Mouse (Mus musculus) splenic B cell, adult 2 months (primary cell): ENCODE results near the gene Cyb5b.
"Not testable (repeated sequence)": the region's sequence is repeated elsewhere in the genome, so short reads cannot be mapped to it uniquely, and the experiment has no call there.

Experiments
- DNase-seq: peaks from one replicate; pipeline ENCODE4 v3.0.0-alpha.2; 2011; ENCODE audit warnings: low read depth, low spot score
- H3K27me3 ChIP-seq: 2 replicates; pipeline ENCODE4 v1.6.1; 2012; ENCODE audit warnings: mild to moderate bottlenecking, low read length, moderate library complexity, mixed read lengths; ENCODE audit not compliant: control insufficient read depth, poor library complexity, insufficient read depth, severe bottlenecking
- H3K36me3 ChIP-seq: 2 replicates; pipeline ENCODE4 v1.6.1; 2012; ENCODE audit warnings: mild to moderate bottlenecking, low read length, moderate library complexity, mixed read lengths; ENCODE audit not compliant: control insufficient read depth, poor library complexity, insufficient read depth, severe bottlenecking

The Cyb5b gene

GRCm38 (mm10) chr8:107184996-107185395 lies 34.6 kb downstream of the Cyb5b start:
- H3K27me3 ChIP-seq: no peaks in the 10 kb centered on the region
- peaks cover 4% of the 10 kb centered on the region for H3K36me3 ChIP-seq
- DNase-seq: no peak

GRCm38 (mm10) chr8:107186659-107187390 lies 36.4 kb downstream of the Cyb5b start:
- H3K36me3 ChIP-seq: peaks cover 4% of the 10 kb centered on the region
- no peaks in the 10 kb centered on the region for H3K27me3 ChIP-seq
- no peak for DNase-seq

DNA sequence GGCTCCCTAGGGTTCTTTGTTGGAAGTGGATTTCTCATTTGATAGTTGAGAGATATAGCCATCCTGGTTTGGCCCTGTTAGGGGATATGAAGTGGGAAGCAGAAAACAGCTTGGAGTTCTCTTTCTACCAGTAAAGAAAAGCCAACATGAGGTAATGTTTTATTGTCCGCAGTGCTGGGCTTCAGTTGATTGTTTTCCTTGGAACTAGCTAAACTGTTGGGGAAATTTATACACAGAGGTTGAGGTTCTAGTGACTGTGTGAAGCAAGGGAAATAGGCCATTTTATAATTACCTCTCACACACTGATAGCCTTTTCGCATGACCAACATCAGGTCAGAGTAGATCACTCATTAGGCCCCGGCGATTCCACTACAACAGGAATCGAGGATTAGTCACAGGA lies 37.2 kb downstream of the Cyb5b start:
- no peak for DNase-seq
- Histone ChIP-seq H3K27me3 (no peaks in the 10 kb centered on the region), H3K36me3 (peaks cover 4% of the 10 kb centered on the region)

DNA sequence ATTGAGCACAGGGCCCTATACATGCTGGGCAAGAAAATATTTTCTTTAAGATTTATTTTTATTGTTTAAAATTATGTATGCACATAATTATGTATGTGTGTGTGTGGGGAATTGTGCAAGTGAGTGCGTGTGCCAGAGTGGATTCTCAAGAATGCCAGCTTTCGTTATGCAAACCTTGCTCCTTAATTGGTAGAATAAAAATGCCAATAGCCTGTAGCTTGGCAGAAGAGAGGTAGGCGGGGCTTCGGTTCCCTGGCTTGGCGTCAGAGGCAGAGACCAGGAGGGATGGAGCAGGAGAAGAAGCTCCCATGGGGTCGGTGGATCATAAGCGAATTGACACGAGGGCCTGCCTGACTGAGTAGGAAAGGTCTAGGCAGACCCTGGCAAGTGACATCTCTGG lies 42.2 kb downstream of the Cyb5b start:
- Histone ChIP-seq H3K27me3 (no peaks in the 10 kb centered on the region), H3K36me3 (no peaks in the 10 kb centered on the region)
- no peak for DNase-seq

DNA sequence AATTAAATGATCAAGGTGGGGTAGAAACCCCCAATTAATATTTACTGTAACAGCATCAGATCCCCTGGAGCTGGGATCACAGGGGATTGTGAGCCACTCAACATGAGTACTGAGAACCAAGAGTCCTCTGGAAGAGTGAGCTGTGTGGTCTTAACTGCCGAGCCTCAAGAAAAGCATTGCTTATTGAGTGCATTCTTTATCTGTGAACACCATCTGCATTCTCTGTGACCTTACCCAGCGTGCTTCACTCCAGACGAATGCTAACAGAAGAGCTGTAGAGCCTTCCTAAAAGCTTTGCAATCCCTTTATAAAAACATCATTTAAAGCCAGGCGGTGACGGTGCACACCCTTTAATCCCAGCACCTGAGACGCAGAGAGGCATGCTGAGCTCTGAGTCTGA lies 42.9 kb downstream of the Cyb5b start:
- DNase-seq: no peak
- no peaks in the 10 kb centered on the region for H3K36me3 ChIP-seq

DNA sequence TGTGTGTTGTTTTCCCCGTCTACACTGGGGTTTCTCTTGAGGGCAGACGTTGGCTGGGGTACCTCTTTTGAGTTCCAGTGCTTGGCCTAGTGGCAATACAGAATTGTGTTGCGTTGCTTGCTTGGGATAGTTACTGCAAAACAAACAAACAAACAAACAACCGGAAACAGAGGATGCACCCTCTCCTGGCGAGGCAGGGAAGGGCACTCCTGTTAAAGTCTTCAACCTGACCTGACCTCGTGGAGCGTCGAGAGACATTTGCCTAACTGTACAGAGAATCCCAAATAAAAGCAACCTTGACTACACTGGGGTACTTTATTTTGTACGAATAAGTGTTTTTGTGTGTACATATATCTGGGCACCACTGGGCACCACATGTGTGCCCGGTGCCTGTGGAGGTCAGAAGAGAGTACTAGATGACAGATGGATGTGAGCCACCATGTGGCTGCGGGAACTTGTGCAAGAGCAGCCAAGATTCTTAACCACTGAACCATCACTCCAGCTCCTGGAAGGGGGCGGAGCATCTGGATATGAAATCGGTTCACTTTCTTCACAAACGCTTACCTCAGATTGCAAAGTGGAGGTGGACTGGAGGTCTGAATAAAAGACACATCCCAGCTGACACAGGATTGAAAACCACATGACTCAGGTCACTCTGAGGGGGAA lies 44.5 kb downstream of the Cyb5b start:
- H3K27me3 ChIP-seq: no peaks in the 10 kb centered on the region
- H3K36me3 ChIP-seq: no peaks in the 10 kb centered on the region
- no peak for DNase-seq

More for the DNA sequence above, 42.9 kb downstream of the Cyb5b start:
- H3K27me3 ChIP-seq: no peaks in the 10 kb centered on the region

DNA sequence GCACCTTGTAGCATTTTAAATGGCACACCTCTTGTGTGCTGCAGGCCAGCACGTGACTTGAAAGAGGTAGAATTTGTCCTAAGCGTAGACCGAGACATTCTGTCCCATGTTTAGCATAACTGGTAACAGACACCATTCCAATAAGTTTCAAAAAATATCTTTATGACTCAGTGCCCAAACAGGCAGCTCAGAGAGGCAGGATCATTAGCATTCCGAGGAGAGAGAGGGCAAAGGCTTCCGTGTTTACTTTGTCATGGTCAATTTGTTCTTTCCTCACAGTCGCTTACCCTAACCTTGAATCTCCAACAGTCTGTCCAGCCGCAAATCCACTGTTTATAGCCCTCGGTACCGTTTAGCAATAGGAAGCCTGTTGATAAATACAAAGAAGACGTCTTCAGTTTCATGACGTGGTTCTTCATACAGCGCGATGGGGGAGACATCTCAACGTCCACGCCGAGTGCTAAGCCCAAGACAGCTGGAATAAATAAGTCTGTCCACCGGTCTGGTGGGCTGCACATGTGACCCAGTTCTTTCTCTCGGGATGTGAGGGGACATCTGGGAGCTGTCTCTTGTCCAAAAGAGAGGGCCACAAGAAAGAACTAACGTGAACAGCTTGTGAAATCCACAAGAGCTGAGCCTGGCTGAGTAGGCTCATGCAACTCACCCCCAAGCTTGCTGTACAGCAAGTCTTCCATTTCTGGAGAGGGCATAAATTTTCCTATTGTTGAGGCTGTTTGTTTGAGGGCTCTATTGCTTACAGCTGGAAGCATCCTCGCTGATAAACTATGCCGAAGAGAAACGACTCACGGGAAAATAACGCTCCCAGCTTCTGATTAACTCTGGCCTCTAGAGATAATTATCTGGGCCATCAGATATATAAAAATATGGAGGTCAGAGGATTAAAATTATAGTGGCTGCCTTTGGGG lies 47.7 kb downstream of the Cyb5b start:
- no peaks in the 10 kb centered on the region for H3K36me3 ChIP-seq
- no peak for DNase-seq
- H3K27me3 ChIP-seq: no peaks in the 10 kb centered on the region

DNA sequence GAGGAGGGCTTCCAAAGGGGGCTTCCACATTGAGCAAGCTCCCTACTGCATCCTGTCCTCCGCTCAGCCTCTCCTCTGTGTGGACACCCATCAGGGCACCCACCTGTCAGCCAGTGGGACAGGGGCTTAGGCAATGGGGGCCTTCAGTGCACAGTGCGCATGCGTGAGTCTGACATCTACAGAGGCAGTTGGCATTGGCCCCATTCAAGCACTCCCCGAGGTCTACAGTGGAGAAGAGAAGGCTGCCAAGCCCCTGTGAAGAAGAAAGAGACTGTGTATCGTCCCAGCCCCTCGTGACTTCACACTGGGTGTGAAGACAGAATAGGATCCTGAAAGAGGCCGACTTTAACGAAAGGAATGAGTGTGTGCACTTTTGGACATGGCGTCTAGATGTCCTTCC lies 54.7 kb downstream of the Cyb5b start:
- no peak for DNase-seq

DNA sequence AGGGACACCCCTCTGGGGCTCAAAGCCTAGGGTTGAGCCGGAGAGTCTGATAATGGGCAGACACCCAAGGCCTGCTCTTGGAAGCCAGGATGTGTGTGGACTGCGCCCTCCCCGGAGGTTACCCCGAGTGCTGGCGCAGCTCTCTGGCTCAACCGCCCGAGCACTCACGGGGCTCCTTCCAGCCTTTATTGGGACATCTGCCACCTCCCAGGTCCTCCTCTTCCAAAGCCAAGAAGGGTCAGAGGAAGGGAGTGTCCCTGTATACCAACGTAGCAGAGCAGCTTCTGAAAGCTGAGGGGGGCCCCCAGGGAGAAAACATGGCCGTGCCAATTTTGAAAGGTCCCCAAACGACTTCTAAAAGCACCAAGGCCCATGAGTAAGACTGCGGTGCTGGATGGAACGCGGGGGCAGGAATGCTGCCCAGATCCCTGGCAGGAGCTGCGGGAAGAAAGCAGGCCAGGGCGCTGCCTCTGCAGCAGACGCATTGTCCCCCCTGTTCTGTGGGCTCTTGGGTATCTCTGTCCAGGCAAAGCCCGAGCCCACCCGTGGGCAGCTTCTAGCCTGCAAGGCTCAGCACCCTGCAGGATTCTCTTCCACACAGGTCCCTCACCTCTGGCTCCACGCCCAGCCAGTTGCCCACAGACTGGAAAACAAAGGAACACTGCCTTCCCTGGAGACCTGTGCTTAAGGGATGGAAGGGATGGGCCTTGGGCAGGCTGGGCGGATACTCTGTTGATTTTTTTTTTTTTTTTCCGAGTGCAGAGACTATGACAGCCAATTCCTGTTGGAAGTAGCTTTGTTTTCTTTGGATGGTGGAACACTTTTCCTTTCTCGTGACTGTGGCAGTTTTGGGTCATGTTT lies 55.5 kb downstream of the Cyb5b start:
- DNase-seq: no peak
- Histone ChIP-seq H3K36me3 (no peaks in the 10 kb centered on the region), H3K27me3 (no peaks in the 10 kb centered on the region)

More for the DNA sequence above, 54.7 kb downstream of the Cyb5b start:
- Histone ChIP-seq H3K27me3 (no peaks in the 10 kb centered on the region), H3K36me3 (no peaks in the 10 kb centered on the region)

GRCm38 (mm10) chr8:107206782-107207525 lies 56.5 kb downstream of the Cyb5b start:
- no peaks in the 10 kb centered on the region for H3K36me3 ChIP-seq
- DNase-seq: no peak
- H3K27me3 ChIP-seq: no peaks in the 10 kb centered on the region

GRCm38 (mm10) chr8:107209185-107209584 lies 58.7 kb downstream of the Cyb5b start:
- H3K36me3 ChIP-seq: no peaks in the 10 kb centered on the region
- DNase-seq: no peak

GRCm38 (mm10) chr8:107212006-107212405 lies 61.6 kb downstream of the Cyb5b start:
- Histone ChIP-seq H3K27me3 (no peaks in the 10 kb centered on the region), H3K36me3 (no peaks in the 10 kb centered on the region)
- DNase-seq: no peak

More at GRCm38 (mm10) chr8:107209185-107209584, 58.7 kb downstream of the Cyb5b start:
- H3K27me3 ChIP-seq: no peaks in the 10 kb centered on the region

GRCm38 (mm10) chr8:107217230-107217629 lies 66.8 kb downstream of the Cyb5b start:
- not testable (repeated sequence) for H3K36me3 ChIP-seq, DNase-seq, H3K27me3 ChIP-seq
